11 mouse cellular contexts compared by ENCODE assay signal in genomic region chr19:18590942-18591354, GRCm38 (mm10). TPM values are rescaled to one million over a fixed set of nuclear protein-coding genes. Genes with fewer than 3 reads are reported as not detected.
DNase-seq lines count a peak whose midpoint lies in the region; ATAC-seq and TF ChIP-seq lines count a peak whose summit lies in the region.
"Had no signal": no experiment of that assay in that cellular context is flagged by ENCODE, and none has a peak within 500 bp of the region (broad histone marks: within the 10 kb centered on the region; RNA-seq: fewer than 3 reads in every experiment).

No protein-coding gene starts in this region.

- peak; percentile 49 for DNase-seq in kidney, adult 2 months
- DNase-seq in kidney, adult 18-20 months: no peak
- no peak for DNase-seq in neural tube, embryonic 10.5 days (ENCODE audit: extremely low spot score, low spot score)
- DNase-seq: cerebellum, postnatal 10 days had no signal

- no peak overlapping the region for H3K4me2 ChIP-seq in neural tube, embryonic 14.5 days (ENCODE audit: low read depth, low read length)
- no peak overlapping the region for H3K4me2 ChIP-seq in intestine, embryonic 15.5 days (replicated peaks)
- H3K4me2 ChIP-seq in hindbrain, embryonic 16.5 days (ENCODE audit: low read length): no peak overlapping the region
- H3K4me2 ChIP-seq: embryonic facial prominence, embryonic 13.5 days had no signal

- no peak overlapping the region for H3K4me3 ChIP-seq in kidney, adult 2 months (ENCODE audit: insufficient read depth, low read depth, low read length)
- no peak overlapping the region for H3K4me3 ChIP-seq in neural tube, embryonic 14.5 days (ENCODE audit: low read depth, low read length)
- no peak overlapping the region for H3K4me3 ChIP-seq in intestine, embryonic 15.5 days (replicated peaks)
- H3K4me3 ChIP-seq in hindbrain, embryonic 16.5 days (ENCODE audit: low read length): no peak overlapping the region
- H3K4me3 ChIP-seq: embryonic facial prominence, embryonic 13.5 days had no signal

- 76% methylated on average over 5 of the region's 5 CpGs for WGBS in kidney, adult 2 months
- WGBS in neural tube, embryonic 14.5 days: 56% methylated on average over 5 of the region's 5 CpGs
- WGBS in intestine, embryonic 15.5 days: 63% methylated on average over 5 of the region's 5 CpGs
- 56% methylated on average over 5 of the region's 5 CpGs for WGBS in hindbrain, embryonic 16.5 days

- H3K27ac ChIP-seq in kidney, adult 2 months (ENCODE audit: insufficient read depth, low read depth, low read length): 0 out of 2 replicates have a peak overlapping the region, but pooled peaks have one; percentile 10
- H3K27ac ChIP-seq in neural tube, embryonic 14.5 days (ENCODE audit: low read depth, low read length): no peak overlapping the region
- no peak overlapping the region for H3K27ac ChIP-seq in intestine, embryonic 15.5 days
- no peak overlapping the region for H3K27ac ChIP-seq in hindbrain, embryonic 16.5 days (ENCODE audit: low read depth, low read length)
- H3K27ac ChIP-seq: embryonic facial prominence, embryonic 13.5 days; macrophage had no signal

- TF ChIP-seq POLR2A in kidney, adult 2 months (IDR thresholded peaks at IDR 0.05; ENCODE audit: low read depth, low read length): no peak

- no peaks in the 10 kb centered on the region for H3K27me3 ChIP-seq in kidney, adult 2 months (replicated peaks; ENCODE audit: control insufficient read depth, insufficient read depth, low read length)
- H3K27me3 ChIP-seq in neural tube, embryonic 14.5 days (ENCODE audit: control insufficient read depth, insufficient read depth, low read length): no peaks in the 10 kb centered on the region
- H3K27me3 ChIP-seq in intestine, embryonic 15.5 days (replicated peaks): no peaks in the 10 kb centered on the region
- no peaks in the 10 kb centered on the region for H3K27me3 ChIP-seq in hindbrain, embryonic 16.5 days (replicated peaks; ENCODE audit: control insufficient read depth, insufficient read depth, low read length)
- H3K27me3 ChIP-seq: embryonic facial prominence, embryonic 13.5 days had no signal

- H3K4me1 ChIP-seq in kidney, adult 2 months (ENCODE audit: control insufficient read depth, insufficient read depth, low read length): peaks cover 17% of the 10 kb centered on the region
- H3K4me1 ChIP-seq in neural tube, embryonic 14.5 days (ENCODE audit: control insufficient read depth, insufficient read depth, low read length): no peaks in the 10 kb centered on the region
- no peaks in the 10 kb centered on the region for H3K4me1 ChIP-seq in intestine, embryonic 15.5 days (replicated peaks)
- no peaks in the 10 kb centered on the region; the same call in 1 of the 2 replicates for H3K4me1 ChIP-seq in hindbrain, embryonic 16.5 days (ENCODE audit: control insufficient read depth, insufficient read depth, low read depth, low read length)

- no peak for TF ChIP-seq CTCF in kidney, adult 2 months (conservative IDR thresholded peaks at IDR 0.05; ENCODE audit: insufficient read depth, insufficient read length, low read depth, low read length)

- no peak overlapping the region for H3K9ac ChIP-seq in neural tube, embryonic 14.5 days (replicated peaks; ENCODE audit: low read depth, low read length)
- H3K9ac ChIP-seq in intestine, embryonic 15.5 days: no peak overlapping the region
- no peak overlapping the region for H3K9ac ChIP-seq in hindbrain, embryonic 16.5 days (ENCODE audit: low read depth, low read length)
- H3K9ac ChIP-seq: embryonic facial prominence, embryonic 13.5 days had no signal

- H3K36me3 ChIP-seq in kidney, adult 2 months (ENCODE audit: control insufficient read depth, insufficient read depth, low read length): no peaks in the 10 kb centered on the region
- no peaks in the 10 kb centered on the region for H3K36me3 ChIP-seq in neural tube, embryonic 14.5 days (ENCODE audit: control insufficient read depth, insufficient read depth, low read length)
- H3K36me3 ChIP-seq in intestine, embryonic 15.5 days: 0 out of 2 replicates have a peak, but pooled peaks cover 2% of the 10 kb centered on the region
- H3K36me3 ChIP-seq in hindbrain, embryonic 16.5 days (ENCODE audit: control insufficient read depth, insufficient read depth, low read length): no peaks in the 10 kb centered on the region
- H3K36me3 ChIP-seq: embryonic facial prominence, embryonic 13.5 days had no signal

- peak; percentile 31; the same call in 1 of the 2 replicates for ATAC-seq in neural tube, embryonic 14.5 days (ENCODE audit: low read depth)
- peak; percentile 85 for ATAC-seq in granulocyte monocyte progenitor cell, adult 5-6 weeks (replicated peaks; ENCODE audit: poor library complexity, severe bottlenecking)
- peak; percentile 68; the same call in 1 of the 2 replicates for ATAC-seq in monocyte, adult 5-6 weeks (replicated peaks; ENCODE audit: insufficient number of reproducible peaks, low FRiP score, low TSS enrichment, poor library complexity, severe bottlenecking)
- ATAC-seq in intestine, embryonic 15.5 days: no peak
- ATAC-seq in hindbrain, embryonic 16.5 days: no peak

- no peaks in the 10 kb centered on the region for H3K9me3 ChIP-seq in neural tube, embryonic 14.5 days (ENCODE audit: control insufficient read depth, low read length)
- no peaks in the 10 kb centered on the region for H3K9me3 ChIP-seq in intestine, embryonic 15.5 days
- H3K9me3 ChIP-seq in hindbrain, embryonic 16.5 days (ENCODE audit: control insufficient read depth, low read length): no peaks in the 10 kb centered on the region
- H3K9me3 ChIP-seq: embryonic facial prominence, embryonic 13.5 days had no signal

RNA-seq across cellular contexts. Expression of gene Ostf1, which starts 40.7 kb away (rescaled TPM):
- 66.0 and 80.0 TPM in 2 replicates for polyA plus RNA-seq in kidney, adult 2 months (2012; rRNA removed)
- polyA plus RNA-seq in neural tube, embryonic 14.5 days (2014; fragmentation: Nextera tagmentation; extraction: Ambion mirVana): 25.8 and 44.7 TPM in 2 replicates
- total RNA-seq in granulocyte monocyte progenitor cell, adult 5-6 weeks (2014; fragmentation: Nextera tagmentation): 139 and 152 TPM in 2 replicates
- total RNA-seq in granulocyte monocyte progenitor cell, adult 5-6 weeks (2017): 208 and 230 TPM in 2 replicates
- total RNA-seq in monocyte, adult 5-6 weeks (2017): 458 to 713 TPM (median 609 TPM) in 3 replicates
- polyA plus RNA-seq in intestine, embryonic 15.5 days (2015; fragmentation: Nextera tagmentation; extraction: Ambion mirVana): 86.3 and 87.4 TPM in 2 replicates
- polyA plus RNA-seq in hindbrain, embryonic 16.5 days (2015; fragmentation: Nextera tagmentation; extraction: Ambion mirVana): 59.1 and 60.9 TPM in 2 replicates

RNA-seq across cellular contexts. Expression of gene Nmrk1, which starts 40.8 kb away (rescaled TPM):
- polyA plus RNA-seq in kidney, adult 2 months (2012; rRNA removed): 77.1 and 78.6 TPM in 2 replicates
- 9.4 and 9.5 TPM in 2 replicates for polyA plus RNA-seq in neural tube, embryonic 14.5 days (2014; fragmentation: Nextera tagmentation; extraction: Ambion mirVana)
- 6.6 and 14.9 TPM in 2 replicates for total RNA-seq in granulocyte monocyte progenitor cell, adult 5-6 weeks (2014; fragmentation: Nextera tagmentation)
- total RNA-seq in granulocyte monocyte progenitor cell, adult 5-6 weeks (2017): 2.0 and 15.9 TPM in 2 replicates
- 7.0 to 19.9 TPM (median 7.7 TPM) in 3 replicates for total RNA-seq in monocyte, adult 5-6 weeks (2017)
- polyA plus RNA-seq in intestine, embryonic 15.5 days (2015; fragmentation: Nextera tagmentation; extraction: Ambion mirVana): 9.0 and 9.8 TPM in 2 replicates
- 10.1 and 11.1 TPM in 2 replicates for polyA plus RNA-seq in hindbrain, embryonic 16.5 days (2015; fragmentation: Nextera tagmentation; extraction: Ambion mirVana)

Comparison
In these comparisons a context has a peak if more than half of its experiments do, and no peak if none do; other contexts are left out.
1. ATAC-seq: peak in neural tube, embryonic 14.5 days (single experiment), granulocyte monocyte progenitor cell, adult 5-6 weeks (single experiment) and monocyte, adult 5-6 weeks (single experiment); none in intestine, embryonic 15.5 days (single experiment) and hindbrain, embryonic 16.5 days (single experiment).